Mouse (Mus musculus): ENCODE measurements around the gene Rbm33.

- TF ChIP-seq CTCF (IDR thresholded peaks at IDR 0.05; ENCODE audit: insufficient read depth, low read depth, low read length) (no peak), POLR2A (IDR thresholded peaks at IDR 0.05; ENCODE audit: insufficient read depth, low read depth, low read length) (no peak)
Measured at GRCm38 (mm10) chr5:28315526-28315925, 1.4 kb upstream of the Rbm33 start.

Measured in olfactory bulb, adult 2 months (tissue).